Mouse (Mus musculus) hindbrain, embryonic 16.5 days (tissue): ENCODE data around the gene Zfp536. TPM values are rescaled to one million over a fixed set of nuclear protein-coding genes. Genes with fewer than 3 reads are reported as not detected.
"Not testable (repeated sequence)": the region's sequence is repeated elsewhere in the genome, so short reads cannot be mapped to it uniquely, and the experiment has no call there.

Experiments used
- ATAC-seq: fragments of 200-750 bp; cut with Nextera tagmentation; 2 replicates; pipeline ENCODE4 v1.8.0; 2017; ENCODE audit warnings: moderate TSS enrichment, moderate library complexity
- H3K27ac ChIP-seq: fragments of 300-500 bp; sonication (generic); 2 replicates; pipeline ENCODE4 v1.5.1; 2014; ENCODE audit warnings: low read depth, mild to moderate bottlenecking, control low read depth, low read length, moderate library complexity
- H3K27me3 ChIP-seq: fragments of 300-500 bp; sonication (generic); replicated peaks from 2 replicates; pipeline ENCODE4 v1.6.1; 2014; ENCODE audit warnings: low read length; ENCODE audit not compliant: control insufficient read depth, insufficient read depth
- H3K36me3 ChIP-seq: fragments of 300-500 bp; sonication (generic); 2 replicates; pipeline ENCODE4 v1.6.1; 2014; ENCODE audit warnings: mild to moderate bottlenecking, low read length, moderate library complexity, mixed read lengths; ENCODE audit not compliant: control insufficient read depth, insufficient read depth
- H3K4me1 ChIP-seq: fragments of 300-500 bp; sonication (generic); 2 replicates; pipeline ENCODE4 v1.6.1; 2014; ENCODE audit warnings: low read depth, low read length; ENCODE audit not compliant: control insufficient read depth, insufficient read depth
- H3K4me2 ChIP-seq: fragments of 300-500 bp; sonication (generic); 2 replicates; pipeline ENCODE4 v1.6.1; 2014; ENCODE audit warnings: mild to moderate bottlenecking, low read length, control low read depth, moderate library complexity
- H3K4me3 ChIP-seq: fragments of 300-500 bp; sonication (generic); 2 replicates; pipeline ENCODE4 v1.5.1; 2014; ENCODE audit warnings: mild to moderate bottlenecking, low read length, control low read depth, moderate library complexity
- H3K9ac ChIP-seq: fragments of 300-500 bp; sonication (generic); 2 replicates; pipeline ENCODE4 v1.6.1; 2014; ENCODE audit warnings: low read depth, mild to moderate bottlenecking, control low read depth, low read length, moderate library complexity
- H3K9me3 ChIP-seq: fragments of 300-500 bp; sonication (generic); 2 replicates; pipeline ENCODE4 v1.6.1; 2014; ENCODE audit warnings: mild to moderate bottlenecking, low read length, moderate library complexity; ENCODE audit not compliant: control insufficient read depth
- WGBS: fragments of 180-500 bp; shearing (Covaris S2); extraction: QIAGEN DNeasy Blood & Tissue Kit; methylation state at CpG from one replicate; pipeline ENCODE4 v1.1.7; 2014; 5-methylcytosine and 5-hydroxymethylcytosine counted together
- polyA plus RNA-seq: library from polyadenylated mRNA; unstranded; fragments of >200 nt; fragmentation: Nextera tagmentation; extraction: Ambion mirVana; gene quantifications from 2 replicates; pipeline ENCODE4 v1.2.1, GENCODE M21; 2015

The Zfp536 gene
- polyA plus RNA-seq, 1 experiment from 2014 or later: 28.5 TPM

DNA sequence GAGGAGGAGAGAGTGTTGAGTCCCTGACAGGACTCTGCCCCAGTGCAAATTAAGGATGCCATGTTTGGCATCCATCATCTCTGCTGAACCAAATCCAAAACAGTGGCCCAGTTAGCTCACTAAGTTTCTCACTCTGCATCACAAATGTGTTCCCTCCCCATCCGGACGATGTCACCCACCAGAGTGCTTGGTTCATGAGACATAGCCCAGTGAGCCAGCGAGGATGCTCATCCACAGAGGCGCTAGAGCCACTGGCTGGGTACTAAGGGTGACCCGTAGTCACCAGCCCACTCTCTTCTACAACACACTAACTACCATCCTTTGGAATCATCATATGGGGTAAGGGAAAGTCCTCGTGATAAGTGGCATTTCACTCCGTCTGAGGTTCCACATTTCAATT is 56.4 kb downstream of the Zfp536 start:
- Histone ChIP-seq H3K9me3 (no peaks in the 10 kb centered on the region), H3K4me3 (no peak overlapping the region), H3K4me2 (no peak overlapping the region), H3K27me3 (no peaks in the 10 kb centered on the region), H3K36me3 (no peaks in the 10 kb centered on the region), H3K9ac (no peak overlapping the region), H3K27ac (no peak overlapping the region), H3K4me1 (peaks cover 16% of the 10 kb centered on the region)
- 89% methylated on average over 7 of the region's 7 CpGs for WGBS
- ATAC-seq: no peak

- Histone ChIP-seq H3K4me3 (no peak overlapping the region), H3K27me3 (no peaks in the 10 kb centered on the region), H3K9me3 (no peaks in the 10 kb centered on the region), H3K9ac (no peak overlapping the region), H3K36me3 (no peaks in the 10 kb centered on the region), H3K4me1 (peaks cover 16% of the 10 kb centered on the region), H3K4me2 (no peak overlapping the region), H3K27ac (no peak overlapping the region)
- no peak for ATAC-seq
- 80% methylated on average over 7 of the region's 7 CpGs for WGBS
Measured at GRCm38 (mm10) chr7:37716626-37717025, 56.8 kb downstream of the Zfp536 start.

- 0 out of 2 replicates have a peak, but pooled peaks have one; percentile 46 for ATAC-seq
- Histone ChIP-seq H3K9ac (no peak overlapping the region), H3K4me3 (no peak overlapping the region), H3K27ac (no peak overlapping the region), H3K9me3 (no peaks in the 10 kb centered on the region), H3K27me3 (no peaks in the 10 kb centered on the region), H3K36me3 (no peaks in the 10 kb centered on the region), H3K4me1 (no peaks in the 10 kb centered on the region), H3K4me2 (no peak overlapping the region)
- 68% methylated on average over 9 of the region's 9 CpGs for WGBS
Measured at GRCm38 (mm10) chr7:37704464-37704863, 69.0 kb downstream of the Zfp536 start.

- not testable (repeated sequence) for H3K4me3 ChIP-seq, ATAC-seq
- 100% methylated on average over 3 of the region's 3 CpGs for WGBS
Measured at GRCm38 (mm10) chr7:37697378-37697777, 76.1 kb downstream of the Zfp536 start.

GRCm38 (mm10) chr7:37695066-37695465 is 78.4 kb downstream of the Zfp536 start:
- WGBS: 46% methylated on average over 5 of the region's 5 CpGs
- H3K27ac ChIP-seq: no peak overlapping the region
- H3K4me1 ChIP-seq: peaks cover 11% of the 10 kb centered on the region
- no peak overlapping the region for H3K4me2 ChIP-seq
- no peaks in the 10 kb centered on the region for H3K36me3 ChIP-seq
- no peaks in the 10 kb centered on the region for H3K9me3 ChIP-seq
- no peaks in the 10 kb centered on the region for H3K27me3 ChIP-seq
- no peak for ATAC-seq
- H3K4me3 ChIP-seq: no peak overlapping the region
- no peak overlapping the region for H3K9ac ChIP-seq

More at GRCm38 (mm10) chr7:37697378-37697777, 76.1 kb downstream of the Zfp536 start:
- H3K9me3 ChIP-seq, H3K36me3 ChIP-seq, H3K4me2 ChIP-seq, H3K27me3 ChIP-seq, H3K4me1 ChIP-seq, H3K9ac ChIP-seq, H3K27ac ChIP-seq: not testable (repeated sequence)

- H3K9ac ChIP-seq: no peak overlapping the region; the same call in 1 of the 2 replicates
- no peak overlapping the region for H3K4me3 ChIP-seq
- no peaks in the 10 kb centered on the region for H3K9me3 ChIP-seq
- peak overlapping the region; percentile 54; the same call in 1 of the 2 replicates for H3K4me2 ChIP-seq
- WGBS: 26% methylated on average over 10 of the region's 10 CpGs
- ATAC-seq: peak; percentile 41
- peaks cover 24% of the 10 kb centered on the region for H3K4me1 ChIP-seq
- no peaks in the 10 kb centered on the region for H3K27me3 ChIP-seq
- no peaks in the 10 kb centered on the region for H3K36me3 ChIP-seq
- peak overlapping the region; percentile 66 for H3K27ac ChIP-seq
Measured at GRCm38 (mm10) chr7:37690606-37691005, 82.8 kb downstream of the Zfp536 start.

GRCm38 (mm10) chr7:37689561-37690305 is 83.7 kb downstream of the Zfp536 start:
- WGBS: 12% methylated on average over 23 of the region's 23 CpGs
- no peak overlapping the region for H3K4me3 ChIP-seq
- H3K9ac ChIP-seq: no peak overlapping the region; the same call in none of the 2 replicates
- no peaks in the 10 kb centered on the region for H3K36me3 ChIP-seq
- no peaks in the 10 kb centered on the region for H3K9me3 ChIP-seq
- no peak for ATAC-seq
- peak overlapping the region; percentile 66 for H3K27ac ChIP-seq
- no peaks in the 10 kb centered on the region for H3K27me3 ChIP-seq
- peak overlapping the region; percentile 54 for H3K4me2 ChIP-seq
- peaks cover 21% of the 10 kb centered on the region for H3K4me1 ChIP-seq

DNA sequence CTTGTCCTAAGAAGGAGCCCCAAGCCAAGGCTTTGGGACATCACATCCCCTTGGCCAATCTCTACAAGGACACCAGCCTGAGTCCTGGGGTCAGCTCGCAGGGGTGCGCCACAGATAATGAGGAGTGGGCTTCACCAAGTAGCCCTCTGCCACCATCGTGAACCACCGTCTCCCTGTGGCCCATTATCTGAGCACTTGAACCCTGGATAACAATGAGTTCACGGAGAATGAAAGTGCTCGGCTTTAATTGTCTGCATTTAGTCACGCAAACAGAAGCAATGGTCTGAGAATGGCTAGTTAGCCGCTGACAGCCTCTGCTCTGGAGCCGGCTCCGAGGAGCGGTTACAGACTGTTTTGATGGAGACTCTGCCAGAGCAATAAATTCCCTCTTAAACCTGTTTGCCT is 84.3 kb downstream of the Zfp536 start:
- Histone ChIP-seq H3K9me3 (no peaks in the 10 kb centered on the region), H3K36me3 (no peaks in the 10 kb centered on the region), H3K4me3 (no peak overlapping the region), H3K4me1 (peaks cover 21% of the 10 kb centered on the region), H3K27me3 (no peaks in the 10 kb centered on the region), H3K9ac (peak overlapping the region; percentile 42), H3K27ac (peak overlapping the region; percentile 55; the same call in 1 of the 2 replicates), H3K4me2 (peak overlapping the region; percentile 54)
- 15% methylated on average over 11 of the region's 11 CpGs for whole genome bisulfite sequencing
- ATAC-seq: peak; percentile 18

GRCm38 (mm10) chr7:37686366-37686765 is 87.1 kb downstream of the Zfp536 start:
- H3K27ac ChIP-seq: no peak overlapping the region
- no peaks in the 10 kb centered on the region for H3K27me3 ChIP-seq
- H3K9ac ChIP-seq: no peak overlapping the region
- H3K4me3 ChIP-seq: no peak overlapping the region
- no peak overlapping the region for H3K4me2 ChIP-seq
- H3K4me1 ChIP-seq: peaks cover 21% of the 10 kb centered on the region
- no peaks in the 10 kb centered on the region for H3K36me3 ChIP-seq
- ATAC-seq: no peak
- WGBS: 81% methylated on average over 2 of the region's 2 CpGs
- no peaks in the 10 kb centered on the region for H3K9me3 ChIP-seq
